Mouse (Mus musculus): ENCODE measurements at regions not wholly inside any gene's neighbourhood (a gene's known extent, or its start where the extent isn't known, plus 50 kb on each side); places are given as distances from the start of the nearest gene placed in this dataset.

DNA sequence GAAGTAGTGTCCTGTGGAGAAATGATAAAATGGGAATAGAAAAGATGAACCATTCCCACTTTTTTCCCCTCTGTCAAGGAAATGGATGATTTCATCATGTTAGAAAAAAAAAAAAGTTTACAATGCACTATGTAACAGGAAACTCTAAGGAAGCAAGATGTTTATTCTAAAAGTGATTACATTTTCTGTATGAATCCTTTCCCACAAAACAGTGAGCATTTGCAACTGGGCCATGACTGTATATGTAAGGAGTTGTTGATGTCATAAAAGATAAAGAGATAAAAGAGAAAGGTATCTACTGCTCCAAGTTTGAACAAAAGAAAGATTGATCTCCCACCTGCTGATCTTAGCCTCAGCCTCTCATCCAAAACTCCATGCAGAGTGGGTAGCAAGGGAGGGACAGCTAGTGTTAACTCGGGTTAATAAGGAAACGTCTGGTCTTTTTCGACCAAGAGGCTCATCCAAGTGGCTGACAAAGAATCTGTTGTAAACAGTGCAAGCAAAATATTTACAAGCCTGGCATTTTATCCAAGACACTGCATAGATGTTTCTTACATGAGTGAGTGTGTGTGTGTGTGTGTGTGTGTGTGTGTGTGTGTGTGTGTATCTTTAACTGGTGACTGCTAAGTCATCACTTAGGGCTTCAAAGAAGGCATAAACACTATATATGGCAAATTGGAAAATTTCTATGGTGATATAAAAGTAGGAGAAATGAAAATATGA lies 213.3 kb downstream of the Gm9733 start:
- DNase-seq, result no peak

DNA sequence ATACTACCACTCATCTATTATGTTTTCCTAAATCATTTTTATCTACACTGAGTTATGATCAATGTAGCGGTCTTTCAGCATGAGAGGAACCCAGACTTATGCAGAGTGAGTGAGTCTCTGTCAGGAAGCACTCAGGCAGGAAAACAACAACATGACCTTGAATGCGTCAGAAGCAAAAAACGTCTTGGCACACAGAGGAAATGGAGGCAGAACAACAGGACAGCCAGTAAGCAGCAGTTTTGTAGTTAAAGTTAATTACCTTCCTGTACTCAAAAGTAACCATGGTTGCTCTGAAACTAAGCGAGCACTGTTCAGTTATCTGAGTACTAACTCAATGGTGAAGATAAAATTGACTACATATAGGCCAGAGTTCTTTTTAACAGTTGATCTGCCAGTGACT lies 205.4 kb downstream of the Gm9733 start:
- DNase-seq, result no peak

DNA sequence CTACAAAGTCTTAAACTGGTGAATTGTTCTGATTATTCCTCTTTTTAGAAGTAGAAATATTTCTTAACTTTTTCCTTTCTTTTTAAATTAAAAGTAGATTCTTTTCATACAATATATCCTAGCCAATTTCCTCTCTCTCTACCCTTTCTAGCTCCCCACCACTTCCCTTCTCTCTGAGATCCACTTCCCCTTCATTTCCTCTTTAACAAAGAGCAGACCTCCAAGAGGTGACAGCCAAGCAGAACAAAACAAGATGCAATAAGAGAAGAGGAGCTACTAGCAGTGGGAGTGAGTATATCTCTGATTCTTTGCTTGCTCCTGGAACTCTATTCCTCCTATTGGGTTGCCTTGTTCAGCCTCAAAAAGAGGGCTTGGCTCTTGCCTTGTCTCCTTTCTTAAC lies 203.7 kb downstream of the Gm9733 start:
- DNase-seq, result no peak

DNA sequence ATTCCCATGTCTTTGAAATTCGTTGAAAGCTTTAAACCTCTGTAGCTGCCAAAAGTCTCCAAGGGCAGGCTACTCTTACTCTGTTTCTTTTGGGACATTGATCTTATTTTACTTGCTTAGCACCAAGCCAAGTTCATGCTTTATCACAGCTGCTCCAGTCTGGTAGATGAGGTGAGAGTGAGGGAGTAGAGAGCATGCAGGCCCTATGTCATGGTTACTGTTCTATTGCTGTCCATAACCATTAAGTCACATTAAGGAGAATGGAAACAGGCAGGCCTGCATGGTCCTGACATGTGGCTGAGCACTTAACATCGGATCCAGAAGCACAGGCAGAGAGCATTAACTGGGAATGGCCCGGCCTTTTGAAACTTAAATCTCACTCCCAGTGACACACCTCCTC lies 203.1 kb downstream of the Gm9733 start:
- no peak for DNase-seq

DNA sequence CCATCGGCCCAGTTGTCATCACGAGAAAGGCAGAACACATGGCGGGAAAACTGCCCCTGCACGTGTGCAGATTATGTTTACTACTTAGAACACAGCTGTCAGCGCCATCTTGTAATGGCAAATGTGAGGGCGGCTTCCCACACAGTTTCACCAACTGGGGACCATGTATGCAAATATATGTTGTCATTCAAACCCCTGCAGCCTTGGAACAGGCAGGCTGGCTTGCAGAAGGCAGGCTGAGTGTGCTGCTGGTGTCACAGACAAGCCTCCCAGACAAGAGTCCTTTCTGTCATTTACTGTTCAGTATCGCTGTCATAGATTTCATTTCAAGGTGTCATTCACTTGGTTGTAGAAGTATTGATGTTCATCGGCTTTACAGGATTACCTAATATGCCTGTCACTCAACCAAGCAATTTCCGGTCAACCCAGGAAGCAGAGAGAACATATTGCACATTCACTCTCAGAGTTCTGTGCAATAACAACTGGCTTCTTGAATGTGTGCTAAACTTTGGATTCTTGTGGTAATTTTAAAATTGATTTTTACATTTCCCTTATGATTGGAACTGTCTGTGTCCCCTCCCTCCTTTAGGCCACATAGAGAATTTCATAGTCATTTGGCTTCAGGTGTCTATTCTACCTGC lies 202.3 kb downstream of the Gm9733 start:
- DNase-seq, result no peak

DNA sequence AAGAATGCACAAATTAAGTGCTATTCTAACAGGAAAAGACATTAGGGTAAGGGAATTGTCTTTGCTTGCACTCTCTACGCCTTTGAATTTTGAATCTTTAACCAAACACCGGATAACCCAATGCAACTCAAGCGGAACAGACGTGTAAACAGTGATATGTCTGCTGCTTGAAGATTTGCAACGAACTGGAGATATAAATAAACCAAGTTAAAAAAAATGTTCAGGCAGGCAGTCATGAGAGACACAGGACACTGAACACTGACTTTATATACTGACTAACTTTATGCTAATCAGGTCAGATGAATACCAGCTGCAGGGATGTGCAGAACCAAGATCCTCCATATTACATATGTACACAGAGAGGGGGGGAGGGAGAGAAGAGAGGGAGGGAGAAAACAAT lies 200.0 kb downstream of the Gm9733 start:
- no peak for DNase-seq

DNA sequence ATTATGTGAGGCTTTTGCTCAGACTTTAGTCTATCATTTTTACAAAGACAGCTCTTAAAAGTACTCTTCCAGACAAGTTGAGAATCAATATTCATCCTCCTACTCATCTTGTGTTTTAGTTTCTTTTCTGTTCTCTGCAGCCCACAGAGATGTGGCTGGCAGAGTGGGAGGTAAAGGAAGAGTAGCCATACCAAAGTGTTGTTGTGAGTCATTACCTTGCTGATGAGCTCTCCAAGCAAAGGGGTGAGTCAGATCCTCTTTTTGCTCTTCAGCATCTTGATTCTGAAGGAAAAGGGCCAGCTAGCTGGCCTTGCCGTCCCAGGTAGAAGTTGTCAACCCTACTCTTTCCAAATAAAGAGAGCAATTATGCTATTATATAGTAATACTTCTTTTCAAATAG lies 192.6 kb downstream of the Gm9733 start:
- no peak for DNase-seq

DNA sequence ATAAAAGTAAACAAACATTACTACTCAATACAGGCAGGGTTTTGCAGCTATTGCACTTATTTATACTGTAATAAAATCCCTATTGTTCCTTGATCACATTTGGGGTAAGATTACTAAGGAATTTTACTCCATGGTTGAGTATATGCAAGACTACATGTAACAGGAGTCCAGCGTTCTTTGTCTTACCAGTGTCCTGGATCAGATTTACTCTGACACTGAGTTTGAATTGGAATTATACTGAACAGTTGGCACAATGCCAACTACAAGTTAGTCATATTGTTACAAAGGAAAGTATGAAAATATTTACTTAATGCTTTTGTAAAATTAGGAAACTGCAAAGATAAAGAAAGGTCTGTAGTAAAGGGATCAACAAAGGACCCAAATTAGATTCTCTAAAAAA lies 178.4 kb downstream of the Gm9733 start:
- DNase-seq, result no peak

DNA sequence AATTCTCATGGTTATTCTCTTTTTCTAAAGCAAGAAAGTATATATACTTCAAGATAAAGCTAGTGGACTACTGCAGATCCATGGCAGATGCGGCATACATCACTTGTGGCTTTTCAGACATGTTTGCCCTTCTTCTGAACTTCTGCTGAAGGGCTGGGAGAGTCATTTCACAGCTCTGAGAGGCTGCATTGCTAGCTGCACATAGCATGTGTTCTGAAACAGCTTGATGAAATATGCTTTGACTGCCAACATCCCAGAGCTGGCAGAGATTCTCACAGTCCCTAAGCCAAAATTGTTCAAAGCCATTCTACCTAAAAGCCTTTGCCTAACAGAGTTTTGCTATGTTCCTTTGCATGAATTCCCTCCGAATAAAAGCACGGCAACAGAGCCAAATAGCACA lies 177.9 kb downstream of the Gm9733 start:
- no peak for DNase-seq

DNA sequence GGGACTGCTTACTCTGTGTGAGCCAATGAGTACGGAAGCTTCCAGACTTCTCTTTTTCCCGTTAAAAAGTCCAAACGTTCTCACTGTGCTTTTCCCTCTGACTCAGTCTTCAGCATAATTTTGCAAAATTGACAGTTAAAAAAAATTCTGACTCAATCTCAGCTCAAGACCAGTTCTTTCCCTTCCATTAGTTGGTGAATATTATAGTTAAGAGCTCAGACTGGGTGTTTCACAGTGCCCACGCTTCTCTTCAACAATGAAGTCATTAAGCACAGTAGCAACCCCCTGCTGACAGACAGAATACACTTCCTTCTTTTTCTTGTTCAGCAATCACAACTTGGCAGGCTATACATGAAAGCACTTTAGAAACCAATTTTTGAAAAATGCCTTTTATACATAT lies 175.4 kb downstream of the Gm9733 start:
- DNase-seq, result peak; percentile 18

DNA sequence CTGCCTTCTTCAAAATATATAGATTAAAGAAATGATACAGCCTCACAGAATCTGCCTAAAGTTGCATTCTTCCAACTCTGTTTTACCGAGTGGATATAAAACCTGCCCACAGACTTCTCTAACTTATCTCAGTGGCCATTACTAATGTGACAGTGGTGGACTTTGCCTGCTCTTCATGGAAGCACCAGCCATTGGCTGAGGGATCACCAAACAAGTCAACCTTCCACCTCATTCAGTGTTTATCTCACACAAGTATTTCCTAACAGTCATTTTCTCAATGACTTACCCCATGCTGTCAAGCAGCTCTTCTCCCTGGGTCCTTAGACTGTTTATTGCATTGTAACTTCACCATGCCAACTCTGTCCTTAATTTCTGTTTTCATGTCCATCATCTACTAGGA lies 174.3 kb downstream of the Gm9733 start:
- DNase-seq, result no peak

DNA sequence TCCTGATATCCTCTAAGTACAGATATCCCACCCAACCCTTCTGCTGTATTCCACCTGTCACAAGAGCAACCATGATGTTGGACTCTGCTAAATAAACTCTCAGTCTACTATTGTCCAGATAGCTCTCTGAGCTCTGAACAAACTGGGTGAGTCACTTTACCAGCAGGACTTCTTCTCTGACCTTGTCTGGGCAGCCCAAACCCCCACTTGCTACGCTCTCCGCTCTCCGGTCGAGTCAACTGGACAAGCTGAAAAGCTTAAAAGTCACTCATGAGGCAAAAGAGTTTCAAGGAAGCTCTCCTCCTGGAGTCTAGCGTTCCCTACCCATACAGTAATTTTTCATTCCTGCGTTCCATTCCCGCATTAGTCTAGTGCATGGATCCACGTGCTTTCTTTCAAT lies 173.2 kb downstream of the Gm9733 start:
- DNase-seq, result no peak

DNA sequence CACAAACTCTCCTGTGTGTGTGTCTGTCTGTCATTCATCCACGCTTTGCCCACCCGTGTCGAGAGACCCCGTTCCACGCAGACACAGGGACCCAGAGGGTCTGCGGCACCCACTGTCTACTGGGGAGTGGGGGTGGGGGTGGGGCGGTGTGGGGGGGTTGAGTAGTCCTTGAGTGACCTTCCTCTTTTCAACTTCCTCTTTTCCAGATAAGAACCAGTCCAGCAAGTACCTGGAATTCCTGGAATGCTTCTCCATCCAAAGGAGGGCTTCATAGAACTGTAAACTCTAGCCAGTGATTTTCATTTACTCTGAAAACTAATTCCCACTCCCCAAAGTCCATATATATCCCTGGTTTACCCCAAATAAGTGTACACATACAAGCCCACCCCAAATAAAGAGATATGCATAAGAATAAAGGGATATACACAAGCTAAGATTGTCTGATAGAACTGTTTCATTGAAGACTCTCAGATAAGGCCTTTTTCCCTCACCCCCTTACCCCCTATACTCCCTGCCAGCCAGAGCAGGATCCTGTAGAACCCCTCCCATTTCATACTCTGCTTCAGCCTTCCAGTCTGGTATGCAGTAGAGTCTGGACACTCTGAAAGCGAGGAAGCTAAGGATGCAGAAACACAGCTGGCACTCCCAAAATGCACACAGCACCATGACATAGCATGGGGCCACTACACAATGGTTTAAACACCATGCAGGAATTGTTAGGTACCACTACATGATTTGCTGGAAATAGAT lies 172.0 kb downstream of the Gm9733 start:
- no peak for DNase-seq

DNA sequence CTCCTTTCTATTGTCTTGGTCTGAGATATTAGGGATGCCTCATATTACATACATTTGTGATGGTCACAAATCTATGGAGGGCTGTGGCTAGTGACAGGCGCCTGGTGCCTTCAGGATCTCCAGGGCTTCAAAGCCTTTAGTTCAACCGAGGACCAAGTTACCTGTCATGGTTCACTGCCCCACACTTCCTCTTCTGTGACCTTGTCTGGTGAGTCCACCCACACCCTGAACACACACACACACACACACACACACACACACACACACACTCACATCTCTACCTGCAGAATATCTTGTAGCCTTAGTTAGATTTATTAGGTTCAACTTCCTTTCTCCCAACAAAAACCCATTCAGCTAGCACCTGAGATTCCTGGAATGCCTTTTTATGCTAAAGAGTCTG lies 156.3 kb downstream of the Gm9733 start:
- DNase-seq, result no peak

DNA sequence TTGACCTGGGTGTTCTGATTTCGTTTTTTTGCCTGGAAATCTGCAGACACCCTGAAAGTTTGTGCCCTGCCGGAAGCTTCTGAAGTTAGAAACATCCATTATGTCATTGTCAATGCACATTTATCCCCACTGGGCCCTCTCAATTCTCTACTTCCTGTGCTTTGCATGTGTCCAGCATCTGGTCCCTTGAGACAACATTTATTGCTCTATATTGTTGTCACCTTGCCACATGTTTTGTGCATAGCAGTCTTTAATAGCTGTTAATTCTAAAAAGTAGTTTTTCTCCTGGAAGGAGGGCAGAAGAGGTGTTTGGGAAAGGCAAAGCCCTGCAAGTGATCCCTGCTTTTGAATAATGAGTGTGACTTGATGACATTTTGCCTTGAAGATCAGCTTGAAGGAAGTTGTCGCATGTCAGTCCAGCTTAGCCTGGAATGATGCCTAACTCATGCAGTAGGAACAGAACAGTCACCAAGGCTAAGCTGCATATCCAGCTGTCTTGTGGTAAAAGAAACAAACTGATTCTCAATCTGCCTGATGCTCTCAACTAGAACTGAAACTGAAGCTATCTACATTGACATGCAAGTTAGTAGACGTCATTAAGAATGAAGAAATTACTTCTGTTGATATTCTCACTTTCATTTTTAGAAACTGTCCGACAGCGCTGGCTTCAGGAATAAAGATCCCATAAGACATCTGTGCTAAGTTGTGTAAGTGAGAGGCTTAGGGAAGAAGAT lies 152.9 kb downstream of the Gm9733 start:
- no peak for DNase-seq

DNA sequence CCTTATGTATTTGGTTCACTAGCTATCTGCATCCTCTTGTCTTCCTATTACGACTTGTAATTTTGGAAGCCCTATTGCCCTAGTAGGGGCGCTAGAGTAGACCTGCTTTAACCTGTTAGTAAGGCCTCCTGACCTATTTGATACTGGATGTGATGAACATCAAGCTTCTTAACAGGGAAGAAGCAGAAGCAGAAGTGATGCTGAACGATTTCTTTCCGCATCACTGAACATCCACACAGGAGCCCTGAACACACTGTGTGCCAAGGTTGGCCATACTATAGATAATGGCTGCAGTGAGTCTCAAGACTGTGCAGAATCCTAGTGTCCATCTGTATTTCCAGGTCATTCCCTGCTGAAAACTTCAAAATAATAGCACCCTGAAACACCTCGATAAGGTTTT lies 151.0 kb downstream of the Gm9733 start:
- no peak for DNase-seq

DNA sequence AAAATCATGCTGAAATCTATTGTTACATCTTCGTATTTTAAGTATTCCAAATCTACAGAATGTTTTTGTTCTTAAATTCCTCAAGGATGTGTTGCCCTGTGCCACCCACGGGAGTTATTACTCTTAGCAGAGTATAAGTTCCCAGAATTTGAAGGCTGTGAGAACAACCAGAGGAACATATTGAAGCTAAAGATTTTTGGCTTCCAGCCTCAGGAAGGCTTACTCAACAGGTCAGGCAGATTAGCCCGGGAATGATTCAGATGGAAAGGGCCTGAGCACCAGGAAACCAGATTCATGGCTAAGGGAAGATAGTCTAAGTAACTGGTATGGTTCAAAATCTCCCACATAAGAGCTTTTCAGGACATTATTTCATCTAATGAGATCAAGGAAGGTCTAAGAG lies 145.4 kb downstream of the Gm9733 start:
- no peak for DNase-seq

DNA sequence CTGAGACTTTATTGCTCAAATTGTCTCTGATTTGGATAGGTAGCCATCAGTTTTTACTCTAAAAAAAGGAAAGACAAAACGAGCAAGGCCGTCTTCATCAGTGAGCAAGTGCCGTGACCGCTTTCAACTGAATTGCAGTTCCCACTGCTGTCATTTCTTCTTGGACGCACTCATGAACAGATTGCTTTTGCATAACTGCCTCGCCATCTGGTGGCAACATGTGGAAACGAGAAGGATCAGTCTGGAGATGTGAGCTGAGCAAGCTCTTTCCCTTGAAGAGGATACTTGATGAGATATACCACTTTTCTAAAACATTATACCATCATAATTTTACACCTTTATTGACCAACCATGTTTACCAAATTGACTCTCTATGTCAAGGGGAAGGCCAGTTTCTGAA lies 137.7 kb downstream of the Gm9733 start:
- DNase-seq, result peak; percentile 90

DNA sequence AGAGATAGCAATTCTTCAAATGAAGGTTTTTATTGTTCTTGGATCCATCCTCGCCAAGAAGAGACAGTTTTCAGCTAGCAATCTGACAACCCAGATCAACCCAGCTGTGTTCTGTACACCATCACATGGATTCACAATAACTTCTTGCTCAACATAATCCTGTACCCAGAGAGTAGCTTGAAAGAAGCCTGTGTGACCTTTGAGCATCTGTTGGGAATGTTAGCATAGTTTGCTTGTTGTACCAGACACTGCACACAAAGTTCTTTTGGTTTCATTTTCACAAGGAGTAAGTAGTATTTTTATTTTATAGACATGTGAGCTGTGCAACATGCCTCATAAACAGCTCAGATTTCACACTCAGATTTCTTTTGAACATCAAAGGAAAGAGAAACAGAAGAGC lies 136.0 kb downstream of the Gm9733 start:
- no peak for DNase-seq

DNA sequence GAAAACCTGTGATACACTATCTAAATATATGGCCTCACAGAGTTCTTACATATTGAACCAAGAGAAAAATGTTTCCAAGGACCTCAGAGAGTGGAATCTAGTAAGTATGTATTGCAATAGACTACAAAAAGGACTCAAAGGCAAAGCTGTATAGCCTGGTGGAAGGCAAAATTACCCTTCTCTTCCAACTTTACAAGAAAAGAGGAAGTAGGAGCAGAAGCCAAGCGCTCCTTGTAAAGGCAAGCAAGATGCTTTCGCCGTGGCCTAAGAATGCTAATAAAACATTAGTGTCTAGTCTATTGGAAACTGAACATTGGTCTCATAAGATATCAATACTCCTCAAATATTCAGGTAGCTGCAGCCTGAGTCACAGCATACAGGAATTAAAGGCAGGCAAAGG lies 134.0 kb downstream of the Gm9733 start:
- no peak for DNase-seq

DNA sequence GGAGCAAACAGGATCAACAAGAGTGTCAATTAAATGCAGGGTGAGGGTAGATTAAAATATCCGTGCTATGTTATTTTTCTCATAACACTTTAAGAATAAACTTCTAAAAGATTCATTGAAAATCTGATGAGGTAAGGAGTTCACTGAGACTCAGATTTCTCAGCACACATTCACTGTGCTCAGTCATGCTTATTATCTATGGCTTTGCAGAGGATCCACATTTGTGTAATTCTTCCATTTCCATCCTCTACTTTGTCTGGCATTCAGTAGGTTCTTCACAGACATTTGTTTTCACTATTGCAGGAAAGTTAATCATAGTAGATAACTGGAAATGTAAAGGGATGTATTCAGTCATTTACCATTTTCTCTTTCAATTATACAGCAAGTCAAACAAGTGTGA lies 131.8 kb downstream of the Gm9733 start:
- no peak for DNase-seq

DNA sequence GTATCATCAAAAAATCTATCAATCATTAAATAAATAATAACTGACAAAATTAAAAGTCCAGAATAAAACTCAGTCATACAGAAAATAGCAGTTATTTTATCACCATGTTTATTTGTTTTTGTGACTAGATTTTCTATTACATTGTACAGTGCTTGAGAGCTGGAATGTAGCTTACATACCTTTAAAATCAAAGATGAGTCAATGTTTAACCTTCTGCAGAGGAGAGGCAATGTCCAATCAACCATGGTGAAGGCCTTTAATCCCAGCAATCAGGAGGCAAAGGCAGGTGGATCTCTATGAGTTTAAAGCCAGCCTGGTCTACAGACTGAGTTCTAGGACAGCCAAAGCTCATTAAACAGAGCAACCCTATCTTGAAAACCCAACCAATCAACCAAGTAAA lies 131.1 kb downstream of the Gm9733 start:
- no peak for DNase-seq

DNA sequence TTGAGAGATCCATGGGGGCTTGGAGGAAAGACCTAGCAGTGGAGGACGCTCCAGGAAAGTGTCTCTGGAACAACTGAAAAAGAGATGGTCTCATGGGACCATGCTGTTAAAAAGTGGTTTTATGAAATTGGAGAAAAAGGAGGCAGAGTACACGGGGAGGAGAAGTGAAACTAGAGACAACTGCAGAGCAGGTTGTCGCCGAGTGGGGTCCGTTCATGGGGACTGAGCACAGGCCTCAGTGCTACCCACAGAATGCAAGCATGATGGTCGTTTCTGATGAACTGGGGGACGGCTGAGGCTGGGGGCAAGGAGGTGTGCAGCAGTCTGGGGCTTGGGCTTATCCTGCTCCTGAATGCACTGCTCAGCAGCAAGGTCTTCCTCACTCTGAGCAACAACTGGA lies 129.3 kb downstream of the Gm9733 start:
- DNase-seq, result no peak
